Mouse (Mus musculus): ENCODE measurements at regions not wholly inside any gene's neighbourhood (a gene's known extent, or its start where the extent isn't known, plus 50 kb on each side); places are given as distances from the start of the nearest gene placed in this dataset.
A peak's percentile ranks its signal among the peaks of the same experiment; 100 is the strongest.

GRCm38 (mm10) chrX:60750456-60750855, 142.8 kb downstream of the Sox3 start:
- ATAC-seq (ENCODE audit: low FRiP score, low TSS enrichment) (no peak), DNase-seq (peak; percentile 6)
- H3K27me3 ChIP-seq (ENCODE audit: control insufficient read depth, insufficient read depth, low read length) = no peaks in the 10 kb centered on the region
- H3K9me3 ChIP-seq (ENCODE audit: control insufficient read depth, low read length) = no peaks in the 10 kb centered on the region
- no peaks in the 10 kb centered on the region for H3K36me3 ChIP-seq (ENCODE audit: control insufficient read depth, insufficient read depth, low read length)
- H3K4me2 ChIP-seq (ENCODE audit: low read length) = no peak overlapping the region
- H3K27ac ChIP-seq (replicated peaks; ENCODE audit: low read depth, low read length) = no peak overlapping the region
- 43% methylated on average over 5 of the region's 5 CpGs for WGBS
- H3K9ac ChIP-seq (replicated peaks; ENCODE audit: low read length) = no peak overlapping the region
- H3K4me1 ChIP-seq (ENCODE audit: control insufficient read depth, insufficient read depth, low read length) = no peaks in the 10 kb centered on the region
- no peak overlapping the region for H3K4me3 ChIP-seq (replicated peaks; ENCODE audit: low read depth, low read length)

- no peak overlapping the region for H3K4me2 ChIP-seq (ENCODE audit: low read length)
- no peak for DNase-seq
- WGBS = 59% methylated on average over 3 of the region's 3 CpGs
- H3K27ac ChIP-seq (replicated peaks; ENCODE audit: low read depth, low read length) = no peak overlapping the region
- no peaks in the 10 kb centered on the region for H3K36me3 ChIP-seq (ENCODE audit: control insufficient read depth, insufficient read depth, low read length)
- H3K27me3 ChIP-seq (ENCODE audit: control insufficient read depth, insufficient read depth, low read length) = no peaks in the 10 kb centered on the region
- H3K4me1 ChIP-seq (ENCODE audit: control insufficient read depth, insufficient read depth, low read length) = no peaks in the 10 kb centered on the region
- no peak overlapping the region for H3K9ac ChIP-seq (replicated peaks; ENCODE audit: low read length)
- H3K9me3 ChIP-seq (ENCODE audit: control insufficient read depth, low read length) = no peaks in the 10 kb centered on the region
- no peak overlapping the region for H3K4me3 ChIP-seq (replicated peaks; ENCODE audit: low read depth, low read length)
- no peak for ATAC-seq (ENCODE audit: low FRiP score, low TSS enrichment)
Observed at GRCm38 (mm10) chrX:60743971-60744370, 149.3 kb downstream of the Sox3 start.

GRCm38 (mm10) chrX:60743020-60743707, 150.1 kb downstream of the Sox3 start:
- Histone ChIP-seq H3K9me3 (ENCODE audit: control insufficient read depth, low read length) (no peaks in the 10 kb centered on the region), H3K36me3 (ENCODE audit: control insufficient read depth, insufficient read depth, low read length) (no peaks in the 10 kb centered on the region), H3K4me2 (ENCODE audit: low read length) (no peak overlapping the region), H3K27ac (replicated peaks; ENCODE audit: low read depth, low read length) (no peak overlapping the region), H3K27me3 (ENCODE audit: control insufficient read depth, insufficient read depth, low read length) (no peaks in the 10 kb centered on the region), H3K9ac (replicated peaks; ENCODE audit: low read length) (no peak overlapping the region), H3K4me1 (ENCODE audit: control insufficient read depth, insufficient read depth, low read length) (no peaks in the 10 kb centered on the region), H3K4me3 (replicated peaks; ENCODE audit: low read depth, low read length) (no peak overlapping the region)
- WGBS = 71% methylated on average over 3 of the region's 3 CpGs
- no peak for DNase-seq
- no peak for ATAC-seq (ENCODE audit: low FRiP score, low TSS enrichment)

GRCm38 (mm10) chrX:60719428-60720151, 127.1 kb upstream of the Atp11c start:
- Histone ChIP-seq H3K4me3 (replicated peaks; ENCODE audit: low read depth, low read length) (peak overlapping the region; percentile 8; the same call in 1 of the 2 replicates), H3K27ac (replicated peaks; ENCODE audit: low read depth, low read length) (peak overlapping the region; percentile 61; the same call in 1 of the 2 replicates)
- WGBS = 30% methylated on average over 13 of the region's 13 CpGs

GRCm38 (mm10) chrX:60718794-60719193, 126.3 kb upstream of the Atp11c start:
- Histone ChIP-seq H3K9ac (replicated peaks; ENCODE audit: low read length) (no peak overlapping the region), H3K4me1 (ENCODE audit: control insufficient read depth, insufficient read depth, low read length) (no peaks in the 10 kb centered on the region), H3K27me3 (ENCODE audit: control insufficient read depth, insufficient read depth, low read length) (no peaks in the 10 kb centered on the region), H3K4me2 (ENCODE audit: low read length) (peak overlapping the region; percentile 48), H3K9me3 (ENCODE audit: control insufficient read depth, low read length) (no peaks in the 10 kb centered on the region), H3K27ac (replicated peaks; ENCODE audit: low read depth, low read length) (no peak overlapping the region), H3K4me3 (replicated peaks; ENCODE audit: low read depth, low read length) (no peak overlapping the region), H3K36me3 (ENCODE audit: control insufficient read depth, insufficient read depth, low read length) (no peaks in the 10 kb centered on the region)
- ATAC-seq (ENCODE audit: low FRiP score, low TSS enrichment) = no peak
- DNase-seq = peak; percentile 8
- WGBS = 31% methylated on average over 6 of the region's 6 CpGs

More at GRCm38 (mm10) chrX:60719428-60720151, 127.1 kb upstream of the Atp11c start:
- ATAC-seq (ENCODE audit: low FRiP score, low TSS enrichment) (peak; percentile 89; the same call in 1 of the 2 replicates), DNase-seq (peak; percentile 63)
- Histone ChIP-seq H3K4me1 (ENCODE audit: control insufficient read depth, insufficient read depth, low read length) (no peaks in the 10 kb centered on the region), H3K36me3 (ENCODE audit: control insufficient read depth, insufficient read depth, low read length) (no peaks in the 10 kb centered on the region), H3K9me3 (ENCODE audit: control insufficient read depth, low read length) (no peaks in the 10 kb centered on the region), H3K27me3 (ENCODE audit: control insufficient read depth, insufficient read depth, low read length) (no peaks in the 10 kb centered on the region), H3K4me2 (ENCODE audit: low read length) (peak overlapping the region; percentile 48), H3K9ac (replicated peaks; ENCODE audit: low read length) (no peak overlapping the region)

GRCm38 (mm10) chrX:60718156-60718769, 125.8 kb upstream of the Atp11c start:
- ATAC-seq (ENCODE audit: low FRiP score, low TSS enrichment) (peak; percentile 46; the same call in 1 of the 2 replicates), DNase-seq (peak; percentile 18)
- no peak overlapping the region for H3K9ac ChIP-seq (replicated peaks; ENCODE audit: low read length)
- H3K36me3 ChIP-seq (ENCODE audit: control insufficient read depth, insufficient read depth, low read length) = no peaks in the 10 kb centered on the region
- WGBS = 16% methylated on average over 11 of the region's 11 CpGs
- peak overlapping the region; percentile 12 for H3K4me3 ChIP-seq (replicated peaks; ENCODE audit: low read depth, low read length)
- peak overlapping the region; percentile 48 for H3K4me2 ChIP-seq (ENCODE audit: low read length)
- no peak overlapping the region for H3K27ac ChIP-seq (replicated peaks; ENCODE audit: low read depth, low read length)
- no peaks in the 10 kb centered on the region for H3K9me3 ChIP-seq (ENCODE audit: control insufficient read depth, low read length)
- no peaks in the 10 kb centered on the region for H3K27me3 ChIP-seq (ENCODE audit: control insufficient read depth, insufficient read depth, low read length)
- H3K4me1 ChIP-seq (ENCODE audit: control insufficient read depth, insufficient read depth, low read length) = no peaks in the 10 kb centered on the region

GRCm38 (mm10) chrX:60681036-60681706, 88.7 kb upstream of the Atp11c start:
- ATAC-seq (ENCODE audit: low FRiP score, low TSS enrichment) = no peak
- no peak for DNase-seq
- H3K27ac ChIP-seq (replicated peaks; ENCODE audit: low read depth, low read length) = no peak overlapping the region
- H3K9ac ChIP-seq (replicated peaks; ENCODE audit: low read length) = no peak overlapping the region
- no peaks in the 10 kb centered on the region for H3K36me3 ChIP-seq (ENCODE audit: control insufficient read depth, insufficient read depth, low read length)
- H3K27me3 ChIP-seq (ENCODE audit: control insufficient read depth, insufficient read depth, low read length) = no peaks in the 10 kb centered on the region
- H3K4me1 ChIP-seq (ENCODE audit: control insufficient read depth, insufficient read depth, low read length) = no peaks in the 10 kb centered on the region
- 67% methylated on average over 7 of the region's 7 CpGs for WGBS
- H3K4me3 ChIP-seq (replicated peaks; ENCODE audit: low read depth, low read length) = no peak overlapping the region
- H3K9me3 ChIP-seq (ENCODE audit: control insufficient read depth, low read length) = no peaks in the 10 kb centered on the region
- H3K4me2 ChIP-seq (ENCODE audit: low read length) = no peak overlapping the region

GRCm38 (mm10) chrX:60644726-60645318, 52.3 kb upstream of the Atp11c start:
- ATAC-seq (ENCODE audit: low FRiP score, low TSS enrichment) (no peak), DNase-seq (peak; percentile 1)
- 46% methylated on average over 10 of the region's 10 CpGs for WGBS
- no peak overlapping the region for H3K9ac ChIP-seq (replicated peaks; ENCODE audit: low read length)
- H3K27ac ChIP-seq (replicated peaks; ENCODE audit: low read depth, low read length) = no peak overlapping the region
- H3K9me3 ChIP-seq (ENCODE audit: control insufficient read depth, low read length) = no peaks in the 10 kb centered on the region
- H3K4me1 ChIP-seq (ENCODE audit: control insufficient read depth, insufficient read depth, low read length) = no peaks in the 10 kb centered on the region
- H3K27me3 ChIP-seq (ENCODE audit: control insufficient read depth, insufficient read depth, low read length) = no peaks in the 10 kb centered on the region
- no peak overlapping the region for H3K4me3 ChIP-seq (replicated peaks; ENCODE audit: low read depth, low read length)
- H3K36me3 ChIP-seq (ENCODE audit: control insufficient read depth, insufficient read depth, low read length) = no peaks in the 10 kb centered on the region
- H3K4me2 ChIP-seq (ENCODE audit: low read length) = no peak overlapping the region

Data from midbrain, embryonic 14.5 days (tissue).